Mouse (Mus musculus): Measurements from ENCODE around the gene Rara. TPM values are rescaled to one million over a fixed set of nuclear protein-coding genes. Genes with fewer than 3 reads are reported as not detected.
"Not testable (repeated sequence)": the region's sequence is repeated elsewhere in the genome, so short reads cannot be mapped to it uniquely, and the experiment has no call there.

Rara gene
- polyA plus RNA-seq, 1 experiment, result 5.5 TPM

DNA sequence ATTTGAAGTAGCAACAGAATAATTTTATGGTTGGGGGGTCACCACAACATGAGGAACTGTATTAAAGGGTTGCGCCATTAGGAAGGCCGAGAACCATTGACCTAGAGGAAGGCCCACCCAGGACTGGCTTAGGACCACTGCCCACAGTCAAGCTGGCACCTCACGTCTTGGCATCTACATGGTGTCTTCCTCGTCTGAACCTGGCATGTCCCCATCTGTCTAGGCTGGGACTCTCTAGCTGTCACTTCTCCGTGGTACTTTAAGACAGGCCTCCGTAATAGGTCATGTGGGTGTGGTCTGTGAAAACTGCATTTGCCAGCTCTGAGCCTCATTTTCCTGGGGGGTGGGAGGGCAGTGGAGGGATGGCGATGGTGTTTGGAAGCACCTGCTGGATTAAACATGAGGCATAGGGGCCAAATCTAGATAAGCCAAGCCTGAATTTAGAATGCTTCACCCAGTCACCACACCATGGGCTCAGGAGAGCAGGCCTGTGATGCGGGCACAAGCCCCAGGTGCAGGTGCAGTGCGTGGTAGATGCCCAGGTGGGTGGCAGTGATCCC lies 45.3 kb downstream of the Rara start:
- no peak overlapping the region for H3K27ac ChIP-seq (replicated peaks; ENCODE audit: low read depth, low read length)

DNA sequence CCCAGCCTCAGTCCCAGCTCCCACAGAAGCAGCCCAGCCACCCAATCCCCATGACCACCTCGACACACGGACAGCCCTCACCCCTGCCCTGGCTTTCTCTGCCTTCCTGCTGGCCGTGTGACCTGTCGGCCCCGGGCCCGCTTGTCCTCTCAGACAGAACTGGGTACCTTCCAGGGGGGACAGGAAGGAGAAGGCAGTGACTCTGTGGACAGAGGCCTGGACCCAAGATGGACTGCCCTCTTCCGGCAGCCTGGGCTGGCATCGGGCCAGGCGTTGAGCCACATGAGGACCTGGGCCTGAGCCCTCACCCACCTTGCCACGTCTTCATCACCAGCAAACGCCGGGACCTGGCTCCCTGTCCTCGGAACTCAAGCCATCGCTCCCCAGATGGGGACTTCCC lies 46.0 kb downstream of the Rara start:
- Histone ChIP-seq H3K4me1 (ENCODE audit: control insufficient read depth, insufficient read depth, insufficient read length, low read length) (peaks cover 7% of the 10 kb centered on the region; the same call in 1 of the 2 replicates), H3K27ac (replicated peaks; ENCODE audit: low read depth, low read length) (no peak overlapping the region), H3K4me3 (ENCODE audit: insufficient read depth, low read depth, low read length) (no peak overlapping the region)

More for the DNA sequence above, 45.3 kb downstream of the Rara start:
- H3K4me3 ChIP-seq (ENCODE audit: insufficient read depth, low read depth, low read length), result no peak overlapping the region
- peaks cover 7% of the 10 kb centered on the region; the same call in 1 of the 2 replicates for H3K4me1 ChIP-seq (ENCODE audit: control insufficient read depth, insufficient read depth, insufficient read length, low read length)

DNA sequence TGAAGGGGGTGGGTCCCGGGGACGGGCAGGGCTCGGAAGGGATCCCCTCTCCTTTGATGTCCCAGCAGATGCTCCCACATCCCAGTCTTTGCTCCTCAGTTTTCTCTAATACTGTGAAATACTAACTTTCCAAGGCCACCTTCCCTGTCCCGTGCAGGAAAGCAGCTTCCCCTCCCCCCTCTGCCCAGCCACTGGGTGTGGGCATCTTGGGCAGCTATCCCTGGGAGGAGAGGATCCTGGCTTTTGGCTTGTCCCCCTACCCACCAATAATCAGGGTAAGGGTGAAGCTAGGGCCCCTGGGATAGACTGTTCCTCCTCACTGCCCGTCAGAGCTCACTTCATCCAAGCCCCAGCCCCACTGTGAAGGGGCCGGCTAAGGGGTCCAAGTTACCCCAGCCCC lies 46.6 kb downstream of the Rara start:
- Histone ChIP-seq H3K4me3 (ENCODE audit: insufficient read depth, low read depth, low read length) (no peak overlapping the region), H3K4me1 (ENCODE audit: control insufficient read depth, insufficient read depth, insufficient read length, low read length) (peaks cover 7% of the 10 kb centered on the region; the same call in 1 of the 2 replicates)

DNA sequence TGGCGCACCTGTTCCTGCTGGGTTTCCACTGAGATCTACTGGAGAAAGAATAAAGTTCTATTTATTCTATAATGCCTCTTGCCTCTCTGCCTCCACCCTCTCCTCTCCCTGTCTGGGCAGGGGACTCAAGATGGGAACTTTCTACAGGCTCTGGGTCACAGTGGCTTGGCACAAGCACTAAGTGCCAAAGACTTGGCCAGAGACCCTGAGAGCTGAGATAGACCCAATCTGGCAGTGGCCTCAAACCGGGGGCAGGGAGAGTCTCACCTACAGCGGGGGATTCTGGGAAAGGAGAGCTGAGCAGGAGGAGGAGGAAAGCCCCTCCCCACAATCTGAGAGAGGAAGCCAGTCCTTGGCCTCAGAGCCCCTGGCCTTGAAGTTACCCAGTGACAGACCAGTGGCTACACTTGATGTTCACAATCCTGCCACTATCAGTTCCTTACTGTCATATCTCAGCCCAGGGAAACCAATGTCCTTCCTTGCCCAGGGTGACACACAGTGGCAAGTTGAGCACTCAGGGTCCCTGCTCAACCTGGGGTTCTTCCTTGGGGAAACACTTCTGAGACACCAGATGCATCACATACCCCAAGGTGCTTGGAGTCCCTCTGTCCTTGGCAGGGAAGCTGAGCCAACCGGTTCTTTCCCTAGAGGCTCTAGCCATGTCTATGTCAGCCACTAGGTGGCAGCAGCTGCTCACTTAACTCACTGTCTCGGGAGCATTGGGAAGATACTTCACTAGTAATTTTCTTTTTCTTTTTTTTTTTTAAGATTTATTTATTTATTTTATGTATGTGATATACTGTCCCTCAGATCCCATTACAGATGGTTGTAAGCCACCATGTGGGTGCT lies 47.5 kb downstream of the Rara start:
- Histone ChIP-seq H3K4me1 (ENCODE audit: control insufficient read depth, insufficient read depth, insufficient read length, low read length) (peaks cover 3% of the 10 kb centered on the region; the same call in 1 of the 2 replicates), H3K4me3 (ENCODE audit: insufficient read depth, low read depth, low read length) (no peak overlapping the region), H3K27ac (replicated peaks; ENCODE audit: low read depth, low read length) (no peak overlapping the region)

More for the DNA sequence above, 46.6 kb downstream of the Rara start:
- no peak overlapping the region for H3K27ac ChIP-seq (replicated peaks; ENCODE audit: low read depth, low read length)

DNA sequence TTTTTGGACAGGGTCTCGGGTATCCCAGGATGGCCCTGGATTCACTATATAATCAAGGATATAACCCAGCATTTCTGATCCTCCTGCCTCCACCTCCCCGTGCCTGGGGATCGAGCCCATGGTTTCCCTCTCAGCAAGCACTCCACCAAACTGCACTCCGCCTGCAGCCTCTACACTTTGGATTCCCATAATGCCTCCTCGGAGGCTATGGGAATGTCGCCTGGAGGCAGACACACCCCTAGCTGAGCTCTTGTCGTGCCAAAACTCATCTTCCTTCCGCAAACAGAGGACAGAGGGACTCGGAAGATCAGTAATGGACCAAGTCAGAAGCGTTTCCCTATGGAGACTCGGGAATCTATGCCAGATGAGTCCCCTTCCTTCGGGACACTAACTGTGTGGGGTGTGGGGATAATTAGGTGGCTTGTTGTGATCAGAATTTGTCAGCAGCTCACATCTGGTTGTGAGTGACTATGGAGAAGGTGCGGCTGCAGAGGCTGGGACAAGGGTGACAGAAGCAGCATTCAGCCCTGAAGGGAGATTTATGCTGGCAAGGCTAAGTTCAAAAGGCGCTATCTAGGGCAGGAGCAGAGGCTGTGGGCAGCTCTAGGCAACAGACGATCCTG lies 51.0 kb downstream of the Rara start:
- Histone ChIP-seq H3K27ac (replicated peaks; ENCODE audit: low read depth, low read length) (no peak overlapping the region), H3K4me3 (ENCODE audit: insufficient read depth, low read depth, low read length) (no peak overlapping the region), H3K4me1 (ENCODE audit: control insufficient read depth, insufficient read depth, insufficient read length, low read length) (no peaks in the 10 kb centered on the region)

DNA sequence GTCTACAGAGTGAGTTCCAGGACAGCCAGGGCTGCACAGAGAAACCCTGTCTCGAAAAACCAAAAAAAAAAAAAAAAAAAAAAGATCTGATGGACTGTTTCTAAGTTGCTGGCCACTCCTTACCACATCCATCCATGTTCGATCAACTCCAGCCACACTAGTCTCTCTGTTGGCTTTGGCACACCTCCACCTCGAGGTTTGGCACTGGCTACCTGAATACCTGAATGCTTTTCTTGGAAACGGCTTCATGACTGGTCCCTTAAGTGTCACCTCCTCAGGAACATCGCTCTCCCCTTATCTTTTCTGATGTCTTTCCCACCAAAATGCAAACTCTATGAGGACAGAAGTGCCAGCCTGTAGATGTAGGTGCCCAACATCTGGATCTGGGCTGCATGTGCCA lies 51.7 kb downstream of the Rara start:
- H3K4me1 ChIP-seq (ENCODE audit: control insufficient read depth, insufficient read depth, insufficient read length, low read length), result no peaks in the 10 kb centered on the region
- no peak overlapping the region for H3K4me3 ChIP-seq (ENCODE audit: insufficient read depth, low read depth, low read length)
- no peak overlapping the region for H3K27ac ChIP-seq (replicated peaks; ENCODE audit: low read depth, low read length)

DNA sequence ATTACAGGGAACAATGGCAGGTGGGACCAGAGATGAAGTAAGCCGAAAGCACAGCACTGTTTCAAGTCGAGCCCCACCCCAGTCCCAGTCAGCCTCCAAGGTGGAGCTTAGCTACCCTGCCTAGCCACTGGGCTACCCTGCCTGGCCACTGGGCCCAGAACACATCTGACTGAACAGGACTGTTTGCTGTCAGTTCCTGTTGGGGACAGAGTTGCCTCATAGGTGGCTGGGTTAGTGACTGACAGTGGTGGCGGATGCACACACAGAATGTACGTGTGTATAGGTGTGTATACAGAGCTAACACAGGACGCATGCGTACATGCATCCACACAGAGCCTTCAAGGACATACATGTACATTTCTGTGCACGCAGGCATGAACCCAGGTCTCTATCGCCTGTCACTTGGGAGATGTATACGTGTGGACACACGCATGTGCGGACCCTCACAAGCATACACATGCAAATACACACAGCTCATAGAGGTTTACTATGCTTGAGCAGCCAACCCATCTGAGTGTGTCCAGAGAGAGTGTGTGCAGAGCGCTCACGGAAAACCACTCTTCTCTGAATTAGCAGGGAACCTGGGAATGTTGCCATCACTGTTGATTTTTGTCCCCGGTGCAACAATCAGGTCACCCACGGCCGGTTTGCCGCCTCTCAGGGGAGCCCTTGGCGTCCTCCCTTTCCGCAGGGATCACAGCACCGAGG lies 53.8 kb downstream of the Rara start:
- Histone ChIP-seq H3K27ac (replicated peaks; ENCODE audit: low read depth, low read length) (no peak overlapping the region), H3K4me3 (ENCODE audit: insufficient read depth, low read depth, low read length) (peak overlapping the region; percentile 54; the same call in 1 of the 2 replicates), H3K4me1 (ENCODE audit: control insufficient read depth, insufficient read depth, insufficient read length, low read length) (no peaks in the 10 kb centered on the region)

DNA sequence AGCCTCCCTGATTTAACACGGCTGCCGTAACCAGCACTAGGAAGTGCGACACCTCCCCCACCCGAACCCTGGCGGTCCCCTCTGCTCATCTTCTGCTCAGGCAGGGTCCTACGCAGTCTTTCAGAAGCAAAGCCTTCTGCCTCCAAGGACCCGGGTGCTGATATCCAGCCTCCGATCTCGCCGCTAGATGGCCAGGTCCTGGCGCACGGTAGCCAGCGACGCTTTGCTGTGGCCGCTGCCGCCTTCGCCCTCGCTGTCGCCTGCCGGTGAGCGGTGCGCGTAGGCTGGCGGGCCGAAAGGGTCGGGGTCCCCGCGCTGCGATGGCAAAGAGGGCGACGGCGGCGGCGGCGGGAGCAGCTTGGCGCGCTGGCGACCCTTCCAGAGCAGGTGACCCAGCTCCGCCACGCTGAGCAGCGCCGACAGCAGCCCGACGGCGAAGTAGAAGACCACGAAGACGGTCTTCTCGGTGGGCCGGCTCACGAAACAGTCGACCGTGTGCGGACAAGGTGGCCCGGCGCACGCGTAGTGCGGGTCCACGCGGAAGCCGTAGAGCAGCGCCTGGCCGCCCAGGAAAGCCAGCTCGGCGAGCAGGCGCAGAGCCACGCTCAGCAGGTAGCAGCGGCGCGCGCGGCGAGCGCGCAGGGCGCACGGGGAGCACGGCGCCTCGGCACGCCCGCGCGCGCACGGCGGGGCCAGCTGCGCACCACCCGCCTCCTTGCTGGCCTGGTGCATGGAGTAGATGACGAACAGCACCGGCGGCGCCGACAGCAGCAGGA lies 54.6 kb downstream of the Rara start:
- H3K27ac ChIP-seq (replicated peaks; ENCODE audit: low read depth, low read length), result no peak overlapping the region

DNA sequence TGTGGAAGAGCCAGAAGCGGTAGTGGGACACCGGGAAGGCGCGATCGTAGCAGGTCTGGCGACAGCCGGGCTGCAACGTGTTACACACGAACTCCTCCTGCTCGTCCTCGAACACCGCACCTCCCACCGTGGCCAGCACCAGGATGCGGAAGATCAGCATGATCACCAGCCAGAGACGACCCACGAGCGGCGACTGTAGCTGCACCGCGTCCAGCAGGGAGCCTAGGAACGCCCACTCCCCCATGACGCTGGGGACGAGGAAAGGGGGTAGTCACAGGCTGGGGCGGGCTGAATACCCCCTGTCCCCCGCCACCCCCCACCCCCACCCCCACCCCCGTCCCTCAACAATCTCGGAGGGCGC lies 55.1 kb downstream of the Rara start, which contains the start of gene Gjd3:
TSS of gene Gjd3 (minus strand) at position 244 of the 361 bp plus-strand sequence.
- no peaks in the 10 kb centered on the region for H3K4me1 ChIP-seq (ENCODE audit: control insufficient read depth, insufficient read depth, insufficient read length, low read length)
- H3K4me3 ChIP-seq (ENCODE audit: insufficient read depth, low read depth, low read length), result peak within 1 kb of the TSS; percentile 54
- H3K27ac ChIP-seq (replicated peaks; ENCODE audit: low read depth, low read length), result no peak within 1 kb of the TSS

More for the DNA sequence above, 54.6 kb downstream of the Rara start:
- H3K4me1 ChIP-seq (ENCODE audit: control insufficient read depth, insufficient read depth, insufficient read length, low read length), result no peaks in the 10 kb centered on the region
- peak overlapping the region; percentile 54 for H3K4me3 ChIP-seq (ENCODE audit: insufficient read depth, low read depth, low read length)

DNA sequence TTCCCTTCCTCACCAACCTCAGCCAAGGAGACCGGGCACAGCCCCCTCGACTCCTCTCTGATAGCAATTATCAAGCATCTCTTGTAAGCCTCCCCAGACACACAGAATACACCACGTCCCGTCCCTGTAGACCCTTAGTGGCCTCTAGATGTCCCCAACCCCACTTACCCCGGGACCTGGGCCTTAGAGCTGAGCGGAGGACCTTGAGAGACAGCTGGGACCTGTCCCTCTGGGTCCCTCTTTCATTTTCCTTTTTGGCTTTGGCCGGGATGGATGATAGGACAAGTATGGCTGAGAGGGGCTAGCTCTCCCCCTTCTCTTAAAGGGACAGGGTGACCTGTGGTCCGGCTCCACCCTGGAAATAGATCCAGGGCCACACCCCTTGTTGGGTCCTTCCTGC lies 55.9 kb downstream of the Rara start:
- no peak overlapping the region for H3K27ac ChIP-seq (replicated peaks; ENCODE audit: low read depth, low read length)
- H3K4me3 ChIP-seq (ENCODE audit: insufficient read depth, low read depth, low read length), result no peak overlapping the region

DNA sequence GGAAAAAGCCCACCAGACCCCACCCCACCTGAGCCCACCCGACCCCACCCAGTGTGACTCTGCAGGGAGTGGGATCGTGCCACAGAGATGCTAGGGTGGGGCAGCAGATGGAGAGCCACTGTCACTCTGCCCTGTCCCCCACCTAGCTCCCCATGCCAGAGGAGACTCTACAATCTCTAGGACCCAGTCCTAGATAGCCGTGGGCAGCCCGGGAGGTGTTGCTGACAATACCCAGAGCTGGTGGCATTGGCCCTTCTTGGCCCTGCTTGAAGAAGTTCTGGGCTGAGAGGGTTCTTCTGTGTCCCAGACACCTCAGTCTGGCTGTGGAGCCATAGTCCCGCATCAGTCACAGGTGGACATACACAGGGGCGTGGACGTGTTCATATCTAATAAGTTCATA lies 57.9 kb downstream of the Rara start:
- H3K27ac ChIP-seq (replicated peaks; ENCODE audit: low read depth, low read length), result no peak overlapping the region
- H3K4me1 ChIP-seq (ENCODE audit: control insufficient read depth, insufficient read depth, insufficient read length, low read length), result no peaks in the 10 kb centered on the region
- no peak overlapping the region for H3K4me3 ChIP-seq (ENCODE audit: insufficient read depth, low read depth, low read length)

More for the DNA sequence above, 55.9 kb downstream of the Rara start:
- no peaks in the 10 kb centered on the region for H3K4me1 ChIP-seq (ENCODE audit: control insufficient read depth, insufficient read depth, insufficient read length, low read length)

DNA sequence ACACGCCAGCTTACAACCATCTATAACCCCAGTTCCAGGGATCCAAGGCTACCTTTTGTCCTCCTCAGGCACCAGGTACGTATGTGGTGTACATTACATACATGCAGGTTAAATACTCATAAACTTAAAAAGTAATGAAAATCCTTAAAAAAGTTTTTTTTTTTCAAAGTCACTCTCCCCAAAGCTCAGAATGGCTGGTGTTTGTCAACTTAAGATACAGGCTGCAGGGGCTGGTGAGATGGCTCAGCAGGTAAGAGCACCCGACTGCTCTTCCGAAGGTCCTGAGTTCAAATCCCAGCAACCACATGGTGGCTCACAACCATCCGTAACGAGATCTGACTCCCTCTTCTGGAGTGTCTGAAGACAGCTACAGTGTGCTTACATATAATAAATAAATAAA lies 60.6 kb downstream of the Rara start:
- not testable (repeated sequence) for H3K27ac ChIP-seq (replicated peaks; ENCODE audit: low read depth, low read length); H3K4me3 ChIP-seq (ENCODE audit: insufficient read depth, low read depth, low read length); H3K4me1 ChIP-seq (ENCODE audit: control insufficient read depth, insufficient read depth, insufficient read length, low read length)

DNA sequence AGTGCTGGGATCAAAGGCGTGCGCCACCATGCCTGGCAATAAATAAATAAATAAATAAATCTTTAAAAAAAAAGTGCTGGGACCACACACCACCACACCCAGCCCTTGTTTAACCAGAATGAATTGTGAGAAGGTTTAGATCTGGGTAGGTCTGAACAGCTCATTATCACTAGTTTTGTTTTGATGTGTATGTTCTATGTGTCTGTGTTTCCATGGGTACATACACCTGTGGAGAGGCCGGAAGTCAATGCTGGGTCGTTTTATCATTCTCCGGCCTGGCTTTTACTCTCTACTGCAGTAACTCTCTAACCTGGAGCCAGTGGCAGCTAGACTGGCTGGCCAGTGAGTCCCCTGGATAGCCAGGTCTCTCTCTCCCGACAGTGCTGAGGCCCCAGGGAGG lies 63.2 kb downstream of the Rara start:
- Histone ChIP-seq H3K27ac (replicated peaks; ENCODE audit: low read depth, low read length) (no peak overlapping the region), H3K4me3 (ENCODE audit: insufficient read depth, low read depth, low read length) (no peak overlapping the region), H3K4me1 (ENCODE audit: control insufficient read depth, insufficient read depth, insufficient read length, low read length) (no peaks in the 10 kb centered on the region)

DNA sequence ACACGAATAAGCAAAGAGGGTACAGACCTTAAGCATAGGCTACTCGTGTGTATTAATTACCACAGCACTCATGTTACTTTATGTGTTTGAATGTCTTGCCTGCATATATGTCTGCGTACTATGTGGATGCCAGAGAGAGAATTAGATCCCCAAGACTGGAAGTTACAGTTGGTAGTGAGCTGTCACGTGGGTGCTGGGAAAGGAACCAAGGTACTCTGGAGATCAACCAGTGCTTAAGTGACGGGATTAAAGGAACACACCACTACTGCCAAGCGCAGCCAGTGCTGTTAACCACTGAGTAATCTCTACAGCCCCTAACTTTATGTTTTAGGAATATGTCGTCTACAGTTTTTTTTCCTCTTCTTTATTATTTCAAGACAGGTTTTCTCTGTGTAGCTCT lies 68.4 kb downstream of the Rara start:
- Histone ChIP-seq H3K27ac (replicated peaks; ENCODE audit: low read depth, low read length) (no peak overlapping the region), H3K4me1 (ENCODE audit: control insufficient read depth, insufficient read depth, insufficient read length, low read length) (no peaks in the 10 kb centered on the region)

More for the DNA sequence above, 68.4 kb downstream of the Rara start:
- H3K4me3 ChIP-seq (ENCODE audit: insufficient read depth, low read depth, low read length), result no peak overlapping the region
